Mouse (Mus musculus): ENCODE data around the gene Cetn3. TPM values are rescaled to one million over a fixed set of nuclear protein-coding genes. Genes with fewer than 3 reads are reported as not detected.

Cetn3 gene
- 192 and 247 TPM in 2 replicates for polyA plus RNA-seq (2015; fragmentation: Nextera tagmentation; extraction: Ambion mirVana)

GRCm38 (mm10) chr13:81782971-81783404 lies at the start of gene Cetn3:
TSS of gene Cetn3 (plus strand) at chr13:81783077.

Other genes with a start within 250 kb of the Cetn3 start
- 0.30 and 0.45 TPM in 2 replicates for gene Adgrv1, start 149.9 kb upstream of the Cetn3 start, polyA plus RNA-seq (2015; fragmentation: Nextera tagmentation; extraction: Ambion mirVana)
- 16.2 and 21.6 TPM in 2 replicates for gene Lysmd3, start 125.4 kb upstream of the Cetn3 start, polyA plus RNA-seq (2015; fragmentation: Nextera tagmentation; extraction: Ambion mirVana)
- 9.2 and 11.1 TPM in 2 replicates for gene Polr3g, start 72.1 kb upstream of the Cetn3 start, polyA plus RNA-seq (2015; fragmentation: Nextera tagmentation; extraction: Ambion mirVana)
- 4.0 and 4.7 TPM in 2 replicates for gene Mblac2, start 71.7 kb upstream of the Cetn3 start, polyA plus RNA-seq (2015; fragmentation: Nextera tagmentation; extraction: Ambion mirVana)